Mouse (Mus musculus) gastrocnemius, postnatal 14 days (tissue): ENCODE measurements around the gene Rngtt. TPM values are rescaled to one million over a fixed set of nuclear protein-coding genes. Genes with fewer than 3 reads are reported as not detected.
A peak's percentile ranks its signal among the peaks of the same experiment; 100 is the strongest.
"Not testable (repeated sequence)": the region's sequence is repeated elsewhere in the genome, so short reads cannot be mapped to it uniquely, and the experiment has no call there.

Experiments
- DNase-seq: peaks from one replicate; pipeline ENCODE4 v3.0.0; 2021; ENCODE audit warnings: mixed read lengths
- intact Hi-C: fragments of 180-260 bp; cut with DNase I; formaldehyde crosslinking; loops from one replicate; pipeline ENCODE4 v1.15.1; 2025; ENCODE audit warnings: low total_unique reads
- total RNA-seq, 2 experiments: library from RNA; stranded (reverse); gene quantifications; 2 replicates each; pipeline ENCODE4 v1.2.3; 2021

Gene Rngtt
- total RNA-seq, 2 experiments from 2014 or later: 7.8 to 9.6 TPM

GRCm38 (mm10) chr4:33303057-33303456 lies 7.1 kb upstream of the Rngtt start:
- intact Hi-C loops: no loop called here
- DNase-seq: no peak

GRCm38 (mm10) chr4:33307146-33307545 lies 3.0 kb upstream of the Rngtt start:
- intact Hi-C loops: no loop called here
- no peak for DNase-seq

- no peak for DNase-seq
- intact Hi-C loops: no loop called here
Observed at GRCm38 (mm10) chr4:33310840-33311437, 828 bp downstream of the Rngtt start.

- intact Hi-C loops, DNase-seq: not testable (repeated sequence)
Observed at GRCm38 (mm10) chr4:33314150-33314549, 4.0 kb downstream of the Rngtt start.

GRCm38 (mm10) chr4:33315840-33316239 lies 5.7 kb downstream of the Rngtt start:
- intact Hi-C loops: no loop called here
- no peak for DNase-seq

GRCm38 (mm10) chr4:33331147-33331546 lies 21.0 kb downstream of the Rngtt start:
- intact Hi-C loops: no loop called here
- DNase-seq: no peak

GRCm38 (mm10) chr4:33332956-33333455 lies 22.9 kb downstream of the Rngtt start:
- intact Hi-C loops: no loop called here
- no peak for DNase-seq

GRCm38 (mm10) chr4:33337999-33338398 lies 27.9 kb downstream of the Rngtt start:
- intact Hi-C loops: no loop called here
- DNase-seq: no peak

GRCm38 (mm10) chr4:33342877-33343731 lies 33.0 kb downstream of the Rngtt start:
- DNase-seq: no peak
- intact Hi-C loops: no loop called here

- intact Hi-C loops: no loop called here
- no peak for DNase-seq
Observed at GRCm38 (mm10) chr4:33343732-33344057, 33.6 kb downstream of the Rngtt start.

- intact Hi-C loops: no loop called here
- DNase-seq: no peak
Observed at GRCm38 (mm10) chr4:33363451-33363850, 53.3 kb downstream of the Rngtt start.

GRCm38 (mm10) chr4:33374916-33375315 lies 64.8 kb downstream of the Rngtt start:
- no peak for DNase-seq
- intact Hi-C loops: no loop called here

GRCm38 (mm10) chr4:33377642-33378041 lies 67.5 kb downstream of the Rngtt start:
- intact Hi-C loops: no loop called here
- DNase-seq: no peak

GRCm38 (mm10) chr4:33378894-33379293 lies 68.8 kb downstream of the Rngtt start:
- intact Hi-C loops: no loop called here
- DNase-seq: no peak

GRCm38 (mm10) chr4:33388899-33389298 lies 78.8 kb downstream of the Rngtt start:
- no peak for DNase-seq
- intact Hi-C loops: no loop called here

GRCm38 (mm10) chr4:33390660-33391059 lies 80.5 kb downstream of the Rngtt start:
- DNase-seq: no peak
- intact Hi-C loops: loop anchor here (10.0 kb wide), 1 partner anchor 314 kb away; no protein-coding TSS in a partner anchor

GRCm38 (mm10) chr4:33393437-33393836 lies 83.3 kb downstream of the Rngtt start:
- DNase-seq: no peak
- intact Hi-C loops: loop anchor here (10.0 kb wide), 1 partner anchor 311 kb away; no protein-coding TSS in a partner anchor

GRCm38 (mm10) chr4:33396222-33397176 lies 86.4 kb downstream of the Rngtt start:
- intact Hi-C loops: loop anchor here (10.0 kb wide), 1 partner anchor 308 kb away; no protein-coding TSS in a partner anchor
- DNase-seq: peak; percentile 80

GRCm38 (mm10) chr4:33405723-33406293 lies 95.7 kb downstream of the Rngtt start:
- DNase-seq: no peak
- intact Hi-C loops: loop anchor here (10.0 kb wide), 1 partner anchor 829 kb away; no protein-coding TSS in a partner anchor
